ENCODE assay signal across 19 mouse cellular contexts in genomic region chr9:43965811-43966210, GRCm38 (mm10).
DNase-seq lines count a peak whose midpoint lies in the region; ATAC-seq and TF ChIP-seq lines count a peak whose summit lies in the region.
"Had no signal": no experiment of that assay in that cellular context is flagged by ENCODE, and none has a peak within 500 bp of the region (broad histone marks: within the 10 kb centered on the region; RNA-seq: fewer than 3 reads in every experiment).

No protein-coding gene starts in this region.

- H3K27ac ChIP-seq in hindbrain, postnatal 0 days = no peak overlapping the region
- no peak overlapping the region for H3K27ac ChIP-seq in hindbrain, embryonic 14.5 days
- H3K27ac ChIP-seq in midbrain, postnatal 0 days (ENCODE audit: low read depth, low read length) = no peak overlapping the region
- H3K27ac ChIP-seq in midbrain, embryonic 11.5 days (ENCODE audit: low read depth, low read length) = no peak overlapping the region
- H3K27ac ChIP-seq: embryonic facial prominence, embryonic 13.5 days; embryonic facial prominence, embryonic 15.5 days; forebrain, embryonic 10.5 days; forebrain, embryonic 12.5 days had no signal

- H3K36me3 ChIP-seq in hindbrain, postnatal 0 days (ENCODE audit: insufficient read depth, low read length) = no peaks in the 10 kb centered on the region
- no peaks in the 10 kb centered on the region for H3K36me3 ChIP-seq in hindbrain, embryonic 14.5 days (replicated peaks; ENCODE audit: control insufficient read depth, insufficient read depth)
- H3K36me3 ChIP-seq in midbrain, postnatal 0 days (ENCODE audit: insufficient read depth, low read length) = no peaks in the 10 kb centered on the region
- H3K36me3 ChIP-seq in midbrain, embryonic 11.5 days (ENCODE audit: control insufficient read depth, insufficient read depth, low read length) = no peaks in the 10 kb centered on the region
- H3K36me3 ChIP-seq: embryonic facial prominence, embryonic 13.5 days; embryonic facial prominence, embryonic 15.5 days; forebrain, embryonic 10.5 days; forebrain, embryonic 12.5 days had no signal

- WGBS in hindbrain, postnatal 0 days = 43% methylated on average over 5 of the region's 5 CpGs
- 60% methylated on average over 5 of the region's 5 CpGs for WGBS in hindbrain, embryonic 14.5 days
- 50% methylated on average over 5 of the region's 5 CpGs for WGBS in midbrain, postnatal 0 days
- WGBS in midbrain, embryonic 11.5 days = 90% methylated on average over 5 of the region's 5 CpGs

- ATAC-seq in hindbrain, postnatal 0 days = no peak
- ATAC-seq in hindbrain, embryonic 14.5 days (ENCODE audit: low FRiP score) = no peak
- no peak for ATAC-seq in midbrain, postnatal 0 days (ENCODE audit: low FRiP score)
- no peak for ATAC-seq in midbrain, embryonic 11.5 days (ENCODE audit: low FRiP score)
- ATAC-seq: forebrain, embryonic 14.5 days; forebrain, embryonic 16.5 days had no signal

- H3K4me1 ChIP-seq in hindbrain, postnatal 0 days (ENCODE audit: insufficient read depth, low read length) = peaks cover 22% of the 10 kb centered on the region
- peaks cover 24% of the 10 kb centered on the region for H3K4me1 ChIP-seq in hindbrain, embryonic 14.5 days (replicated peaks; ENCODE audit: control insufficient read depth, insufficient read depth, low read length)
- peaks cover 8% of the 10 kb centered on the region for H3K4me1 ChIP-seq in midbrain, postnatal 0 days (ENCODE audit: insufficient read depth, low read length)
- H3K4me1 ChIP-seq in midbrain, embryonic 11.5 days (ENCODE audit: control insufficient read depth, insufficient read depth, low read length) = peaks cover 12% of the 10 kb centered on the region
- H3K4me1 ChIP-seq: embryonic facial prominence, embryonic 13.5 days; embryonic facial prominence, embryonic 15.5 days had no signal

- no peaks in the 10 kb centered on the region for H3K9me3 ChIP-seq in hindbrain, postnatal 0 days (ENCODE audit: low read length)
- H3K9me3 ChIP-seq in hindbrain, embryonic 14.5 days (ENCODE audit: control insufficient read depth, low read length) = no peaks in the 10 kb centered on the region
- H3K9me3 ChIP-seq in midbrain, postnatal 0 days (ENCODE audit: low read length) = no peaks in the 10 kb centered on the region
- H3K9me3 ChIP-seq in midbrain, embryonic 11.5 days (ENCODE audit: control insufficient read depth, low read length) = no peaks in the 10 kb centered on the region
- H3K9me3 ChIP-seq: embryonic facial prominence, embryonic 13.5 days; embryonic facial prominence, embryonic 15.5 days; forebrain, embryonic 10.5 days; forebrain, embryonic 12.5 days had no signal

- H3K9ac ChIP-seq in hindbrain, postnatal 0 days (replicated peaks; ENCODE audit: low read length) = no peak overlapping the region
- no peak overlapping the region for H3K9ac ChIP-seq in hindbrain, embryonic 14.5 days
- H3K9ac ChIP-seq in midbrain, postnatal 0 days (replicated peaks; ENCODE audit: low read length, poor library complexity, severe bottlenecking) = no peak overlapping the region
- H3K9ac ChIP-seq in midbrain, embryonic 11.5 days (ENCODE audit: low read length) = no peak overlapping the region
- H3K9ac ChIP-seq: embryonic facial prominence, embryonic 13.5 days; embryonic facial prominence, embryonic 15.5 days; forebrain, embryonic 12.5 days had no signal

- H3K4me2 ChIP-seq in hindbrain, postnatal 0 days (ENCODE audit: low read depth, low read length) = no peak overlapping the region
- H3K4me2 ChIP-seq in hindbrain, embryonic 14.5 days (replicated peaks) = no peak overlapping the region
- H3K4me2 ChIP-seq in midbrain, postnatal 0 days (ENCODE audit: low read depth, low read length, poor library complexity, severe bottlenecking) = no peak overlapping the region
- no peak overlapping the region for H3K4me2 ChIP-seq in midbrain, embryonic 11.5 days
- H3K4me2 ChIP-seq: embryonic facial prominence, embryonic 13.5 days; embryonic facial prominence, embryonic 15.5 days; forebrain, embryonic 12.5 days had no signal

- H3K27me3 ChIP-seq in hindbrain, postnatal 0 days (ENCODE audit: insufficient read depth, low read length) = no peaks in the 10 kb centered on the region
- H3K27me3 ChIP-seq in hindbrain, embryonic 14.5 days (ENCODE audit: control insufficient read depth, insufficient read depth, low read length) = no peaks in the 10 kb centered on the region
- H3K27me3 ChIP-seq in midbrain, postnatal 0 days (ENCODE audit: insufficient read depth, low read length) = no peaks in the 10 kb centered on the region
- no peaks in the 10 kb centered on the region; the same call in 1 of the 2 replicates for H3K27me3 ChIP-seq in midbrain, embryonic 11.5 days (ENCODE audit: control insufficient read depth, insufficient read depth, low read length)
- H3K27me3 ChIP-seq: embryonic facial prominence, embryonic 15.5 days had no signal

- no peak for TF ChIP-seq CTCF in hindbrain, postnatal 0 days (IDR thresholded peaks at IDR 0.05; ENCODE audit: low read depth)
- TF ChIP-seq CTCF in midbrain, postnatal 0 days (IDR thresholded peaks at IDR 0.05) = no peak

- no peak overlapping the region for H3K4me3 ChIP-seq in hindbrain, postnatal 0 days (ENCODE audit: low read length)
- H3K4me3 ChIP-seq in hindbrain, embryonic 14.5 days (replicated peaks; ENCODE audit: low read length) = no peak overlapping the region
- H3K4me3 ChIP-seq in midbrain, postnatal 0 days (ENCODE audit: low read depth, low read length) = no peak overlapping the region
- no peak overlapping the region for H3K4me3 ChIP-seq in midbrain, embryonic 11.5 days (ENCODE audit: low read depth, low read length)
- H3K4me3 ChIP-seq: embryonic facial prominence, embryonic 13.5 days; embryonic facial prominence, embryonic 15.5 days; erythroblast, embryonic 14.5 days; forebrain, embryonic 10.5 days; forebrain, embryonic 12.5 days had no signal

- DNase-seq in cerebellum, postnatal 14 days = peak; percentile 61
- no peak for DNase-seq in cerebellum, adult 11-12 months
- DNase-seq in hindbrain, postnatal 0 days (ENCODE audit: low spot score) = peak; percentile 46
- DNase-seq in hindbrain, embryonic 14.5 days (ENCODE audit: low spot score) = no peak
- DNase-seq in midbrain, postnatal 0 days (ENCODE audit: low spot score) = peak; percentile 25
- DNase-seq in midbrain, embryonic 11.5 days (ENCODE audit: low spot score, missing footprints) = no peak
- no peak for DNase-seq in adrenal gland, postnatal 36 days
- DNase-seq: adrenal gland, postnatal 10 days; adrenal gland, postnatal 25 days; cerebellum, adult 11 months; cerebellum, adult 9-11 months; embryo, embryonic 11 days had no signal

Comparison
In these comparisons a context has a peak if more than half of its experiments do, and no peak if none do; other contexts are left out.
1. DNase-seq: peak in cerebellum, postnatal 14 days (2 of 2), hindbrain, postnatal 0 days (single experiment) and midbrain, postnatal 0 days (single experiment); none in cerebellum, adult 11-12 months (single experiment), hindbrain, embryonic 14.5 days (single experiment), midbrain, embryonic 11.5 days (single experiment) and adrenal gland, postnatal 36 days (0 of 2).